Mouse (Mus musculus) heart, adult 2 months (tissue): ENCODE results near the gene Gm14214. TPM values are rescaled to one million over a fixed set of nuclear protein-coding genes. Genes with fewer than 3 reads are reported as not detected.

Experiments
- DNase-seq, 2 experiments: peaks; one replicate each; pipeline ENCODE4 v3.0.0; 2021
- H3K27ac ChIP-seq: fragments of 200-600 bp; 2 replicates; pipeline ENCODE4 v1.8.1; 2022
- H3K27me3 ChIP-seq: fragments of 200-500 bp; 2 replicates; pipeline ENCODE4 v1.6.1; 2012; ENCODE audit warnings: mild to moderate bottlenecking, low read length, inconsistent platforms, mixed read lengths; ENCODE audit not compliant: control insufficient read depth, insufficient read depth
- H3K36me3 ChIP-seq: fragments of 200-500 bp; 2 replicates; pipeline ENCODE4 v1.6.1; 2012; ENCODE audit warnings: low read length, inconsistent platforms; ENCODE audit not compliant: control insufficient read depth, insufficient read depth
- H3K4me1 ChIP-seq: fragments of 200-500 bp; 2 replicates; pipeline ENCODE4 v1.6.1; 2011; ENCODE audit warnings: low read length; ENCODE audit not compliant: control insufficient read depth, insufficient read depth
- H3K4me3 ChIP-seq: fragments of 200-600 bp; 2 replicates; pipeline ENCODE4 v1.8.1; 2022
- H3K79me2 ChIP-seq: fragments of 200-500 bp; replicated peaks from 2 replicates; pipeline ENCODE4 v1.6.1; 2012; ENCODE audit warnings: mild to moderate bottlenecking, inconsistent platforms, low read length, moderate library complexity, mixed read lengths; ENCODE audit not compliant: control insufficient read depth, insufficient read depth
- H3K9ac ChIP-seq: fragments of 200-500 bp; 2 replicates; pipeline ENCODE4 v1.6.1; 2012; ENCODE audit warnings: low read depth, mild to moderate bottlenecking, control low read depth, inconsistent platforms, low read length, mixed read lengths
- CTCF ChIP-seq: fragments of 200-600 bp; IDR thresholded peaks from 2 replicates; pipeline ENCODE4 v1.8.1; 2022; ENCODE audit warnings: antibody characterized with exemption, mild to moderate bottlenecking, moderate library complexity
- EP300 ChIP-seq: fragments of 200-500 bp; IDR thresholded peaks from 2 replicates; pipeline ENCODE4 v1.6.1; 2011; ENCODE audit warnings: low read depth, low read length, control low read depth; ENCODE audit not compliant: insufficient read depth
- POLR2A ChIP-seq: fragments of 200-500 bp; IDR thresholded peaks from 2 replicates; pipeline ENCODE4 v1.6.1; 2011; ENCODE audit warnings: mild to moderate bottlenecking, low read depth, low read length, control low read depth; ENCODE audit not compliant: insufficient read depth
- WGBS: fragments of 180-500 bp; shearing (Covaris S2); methylation state at CpG from one replicate; pipeline ENCODE4 v1.1.7; 2018; 5-methylcytosine and 5-hydroxymethylcytosine counted together
- intact Hi-C: fragments of 180-260 bp; cut with DNase I; formaldehyde crosslinking; loops from one replicate; pipeline ENCODE4 v1.15.1; 2025
- polyA plus RNA-seq: library from polyadenylated mRNA; depleted of rRNA; stranded (reverse); fragments of >200 nt; gene quantifications from 2 replicates; pipeline ENCODE4 v1.2.3, GENCODE M21; 2012
- total RNA-seq, 2 experiments: library from RNA; stranded (reverse); gene quantifications; 2 replicates each; pipeline ENCODE4 v1.2.3; 2021

Gm14214 gene
- total and polyA plus RNA-seq, 3 experiments, result not detected

GRCm38 (mm10) chr2:154757691-154758090 lies 12.1 kb downstream of the Gm14214 start:
- Histone ChIP-seq H3K9ac (no peak overlapping the region), H3K4me3 (no peak overlapping the region), H3K4me1 (no peaks in the 10 kb centered on the region), H3K36me3 (no peaks in the 10 kb centered on the region), H3K27me3 (no peaks in the 10 kb centered on the region), H3K79me2 (no peaks in the 10 kb centered on the region), H3K27ac (no peak overlapping the region)
- intact Hi-C loops, result no loop called here
- WGBS, result 87% methylated on average over 5 of the region's 5 CpGs
- DNase-seq, result no peak
- no peak for TF ChIP-seq POLR2A
- TF ChIP-seq EP300, result no peak
- no peak for TF ChIP-seq CTCF

GRCm38 (mm10) chr2:154755791-154756190 lies 14.0 kb downstream of the Gm14214 start:
- H3K4me3 ChIP-seq, result no peak overlapping the region
- no peak overlapping the region for H3K9ac ChIP-seq
- no peak for DNase-seq
- WGBS, result 66% methylated on average over 6 of the region's 6 CpGs
- H3K36me3 ChIP-seq, result no peaks in the 10 kb centered on the region
- H3K4me1 ChIP-seq, result no peaks in the 10 kb centered on the region
- no peak overlapping the region for H3K27ac ChIP-seq
- H3K27me3 ChIP-seq, result no peaks in the 10 kb centered on the region
- TF ChIP-seq CTCF, result peak; percentile 35
- no peak for TF ChIP-seq EP300
- H3K79me2 ChIP-seq, result no peaks in the 10 kb centered on the region
- intact Hi-C loops, result no loop called here

GRCm38 (mm10) chr2:154754068-154754560 lies 15.7 kb downstream of the Gm14214 start:
- Histone ChIP-seq H3K27me3 (no peaks in the 10 kb centered on the region), H3K79me2 (no peaks in the 10 kb centered on the region), H3K27ac (no peak overlapping the region), H3K4me1 (no peaks in the 10 kb centered on the region), H3K4me3 (no peak overlapping the region), H3K36me3 (no peaks in the 10 kb centered on the region), H3K9ac (no peak overlapping the region)
- WGBS, result 91% methylated on average over 2 of the region's 2 CpGs
- TF ChIP-seq CTCF, result no peak
- TF ChIP-seq POLR2A, result no peak
- TF ChIP-seq EP300, result no peak
- intact Hi-C loops, result no loop called here
- DNase-seq, result no peak

- Histone ChIP-seq H3K27ac (no peak overlapping the region), H3K4me3 (no peak overlapping the region), H3K4me1 (no peaks in the 10 kb centered on the region), H3K27me3 (no peaks in the 10 kb centered on the region), H3K79me2 (no peaks in the 10 kb centered on the region), H3K9ac (no peak overlapping the region), H3K36me3 (no peaks in the 10 kb centered on the region)
- intact Hi-C loops, result no loop called here
- DNase-seq, result peak in 1 of 2 experiments; percentile 10
- WGBS, result 59% methylated on average over 8 of the region's 8 CpGs
- TF ChIP-seq EP300 (no peak), CTCF (no peak)
These were observed 17.9 kb downstream of the Gm14214 start for GRCm38 (mm10) chr2:154751924-154752323.

- DNase-seq, result no peak
- no peak overlapping the region for H3K9ac ChIP-seq
- H3K4me3 ChIP-seq, result no peak overlapping the region
- WGBS, result 66% methylated on average over 23 of the region's 23 CpGs
- no peaks in the 10 kb centered on the region for H3K4me1 ChIP-seq
- H3K36me3 ChIP-seq, result no peaks in the 10 kb centered on the region
- H3K79me2 ChIP-seq, result no peaks in the 10 kb centered on the region
- H3K27me3 ChIP-seq, result no peaks in the 10 kb centered on the region
- no peak overlapping the region for H3K27ac ChIP-seq
- intact Hi-C loops, result no loop called here
- TF ChIP-seq EP300, result no peak
- no peak for TF ChIP-seq POLR2A
- TF ChIP-seq CTCF, result no peak
These were observed 20.5 kb downstream of the Gm14214 start for GRCm38 (mm10) chr2:154749046-154750036.

GRCm38 (mm10) chr2:154748383-154748782 lies 21.4 kb downstream of the Gm14214 start:
- WGBS, result 76% methylated on average over 2 of the region's 2 CpGs
- intact Hi-C loops, result no loop called here

More at GRCm38 (mm10) chr2:154748383-154748782, 21.4 kb downstream of the Gm14214 start:
- H3K79me2 ChIP-seq, result no peaks in the 10 kb centered on the region
- TF ChIP-seq CTCF (peak; percentile 40), EP300 (no peak)
- no peaks in the 10 kb centered on the region for H3K27me3 ChIP-seq
- no peaks in the 10 kb centered on the region for H3K36me3 ChIP-seq
- no peak overlapping the region for H3K9ac ChIP-seq
- H3K27ac ChIP-seq, result no peak overlapping the region
- no peak overlapping the region for H3K4me3 ChIP-seq
- DNase-seq, result no peak
- no peaks in the 10 kb centered on the region for H3K4me1 ChIP-seq
